Mouse (Mus musculus) spleen, postnatal 36 days (tissue): ENCODE data around the gene Tmbim1.

ENCODE experiments used
- DNase-seq, 2 experiments: peaks; one replicate each; pipeline ENCODE4 v3.0.0; 2022; ENCODE audit warnings: low spot score in 2 of 2, mixed read lengths in 1 of 2

The Tmbim1 gene

DNA sequence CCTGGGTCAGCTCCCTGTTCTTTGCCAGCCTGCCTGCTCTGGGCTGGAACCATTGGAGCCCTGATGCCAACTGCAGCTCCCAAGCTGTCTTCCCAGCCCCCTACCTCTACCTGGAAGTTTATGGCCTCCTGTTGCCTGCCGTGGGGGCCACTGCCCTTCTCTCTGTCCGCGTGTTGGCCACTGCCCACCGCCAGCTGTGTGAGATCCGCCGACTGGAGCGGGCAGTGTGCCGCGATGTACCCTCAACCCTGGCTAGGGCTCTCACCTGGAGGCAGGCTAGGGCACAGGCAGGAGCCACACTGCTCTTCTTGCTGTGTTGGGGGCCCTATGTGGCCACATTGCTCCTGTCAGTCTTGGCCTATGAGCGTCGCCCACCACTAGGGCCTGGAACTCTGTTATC is 26.4 kb downstream of the Tmbim1 start:
- no peak for DNase-seq

DNA sequence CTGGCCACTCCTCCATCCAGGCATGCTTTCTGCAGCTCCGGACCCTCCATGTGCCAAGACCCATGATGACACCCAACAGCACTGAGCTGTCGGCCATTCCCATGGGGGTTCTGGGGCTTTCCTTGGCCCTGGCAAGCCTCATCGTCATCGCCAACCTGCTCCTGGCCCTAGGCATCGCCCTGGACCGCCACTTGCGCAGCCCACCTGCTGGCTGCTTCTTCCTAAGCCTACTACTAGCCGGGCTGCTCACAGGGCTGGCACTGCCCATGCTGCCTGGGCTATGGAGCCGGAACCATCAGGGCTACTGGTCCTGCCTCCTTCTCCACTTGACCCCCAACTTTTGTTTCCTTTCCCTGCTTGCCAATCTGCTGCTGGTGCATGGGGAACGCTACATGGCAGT is 26.9 kb downstream of the Tmbim1 start, which contains the start of gene Gpbar1:
TSS of gene Gpbar1 (plus strand) at position 13 of the 400 bp plus-strand sequence.
- DNase-seq, result no peak

DNA sequence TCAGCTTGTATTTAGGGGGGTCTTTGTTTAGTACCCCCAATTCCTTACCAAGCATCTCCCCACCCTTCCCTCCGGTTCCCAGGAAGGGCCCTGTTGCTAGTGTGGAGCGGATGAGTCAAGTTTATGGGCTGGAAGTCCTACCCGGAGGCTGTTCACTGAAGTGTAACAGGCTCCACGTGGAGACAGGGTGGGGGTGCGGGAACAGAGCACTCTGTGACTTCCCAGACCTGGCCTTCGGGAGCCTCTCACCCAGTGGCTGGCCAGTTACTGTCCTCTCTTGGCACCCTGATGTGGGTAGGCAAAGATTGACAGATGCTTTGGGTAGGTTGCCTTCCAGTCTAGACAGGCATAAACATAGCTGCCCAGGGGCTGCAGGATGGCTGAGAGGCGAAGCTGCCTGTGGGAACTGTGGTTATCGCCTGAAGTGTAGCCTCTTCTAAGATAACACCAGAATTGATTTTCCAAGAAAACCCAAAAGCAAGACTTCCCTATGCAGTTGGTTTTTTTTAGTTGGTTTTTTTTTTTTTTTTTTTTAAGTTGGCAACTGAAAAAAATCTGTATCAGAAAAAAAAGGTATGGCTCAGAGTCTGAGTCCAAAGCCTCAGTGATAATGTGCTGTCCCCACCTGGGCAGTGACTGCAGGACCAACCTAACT is 27.4 kb downstream of the Tmbim1 start:
- no peak for DNase-seq

DNA sequence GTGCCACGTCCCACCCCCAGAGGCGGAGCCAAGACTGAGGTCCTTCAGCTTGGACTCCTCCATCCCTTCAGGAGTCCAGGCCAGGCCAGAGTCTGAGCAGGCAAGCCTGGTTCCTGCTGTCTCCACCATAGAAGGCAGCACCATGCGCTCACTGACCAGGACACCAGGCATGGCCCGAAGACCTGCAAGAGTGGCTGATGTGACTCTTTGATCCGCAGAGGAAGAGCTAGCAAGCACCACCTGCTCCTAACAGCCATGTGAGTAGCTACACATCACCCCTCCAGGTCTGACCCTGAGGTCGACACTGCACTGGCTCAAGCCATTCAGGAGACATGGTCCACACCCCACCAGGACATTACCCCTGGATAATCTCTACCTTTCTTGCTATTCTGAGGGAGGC is 28.4 kb downstream of the Tmbim1 start:
- DNase-seq, result no peak

DNA sequence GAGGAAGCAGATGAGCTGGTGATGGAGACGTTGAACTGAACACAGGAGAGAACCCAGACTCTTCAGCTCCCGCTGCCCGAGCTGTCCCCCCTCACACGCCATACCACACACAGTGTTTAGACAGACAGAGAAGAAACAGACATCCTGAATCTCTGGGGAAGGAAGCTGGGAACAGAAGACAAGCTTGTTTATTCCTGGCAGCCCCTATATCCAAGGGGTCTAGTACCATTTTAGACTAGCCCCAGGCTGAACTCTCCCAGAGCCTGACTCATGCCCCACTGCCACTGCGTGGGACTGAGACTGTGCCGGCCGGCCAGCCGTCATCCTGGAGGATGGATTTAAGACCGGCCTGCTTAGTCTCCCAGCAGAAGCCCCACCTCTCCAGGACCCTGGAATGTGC is 30.4 kb downstream of the Tmbim1 start:
- no peak for DNase-seq

DNA sequence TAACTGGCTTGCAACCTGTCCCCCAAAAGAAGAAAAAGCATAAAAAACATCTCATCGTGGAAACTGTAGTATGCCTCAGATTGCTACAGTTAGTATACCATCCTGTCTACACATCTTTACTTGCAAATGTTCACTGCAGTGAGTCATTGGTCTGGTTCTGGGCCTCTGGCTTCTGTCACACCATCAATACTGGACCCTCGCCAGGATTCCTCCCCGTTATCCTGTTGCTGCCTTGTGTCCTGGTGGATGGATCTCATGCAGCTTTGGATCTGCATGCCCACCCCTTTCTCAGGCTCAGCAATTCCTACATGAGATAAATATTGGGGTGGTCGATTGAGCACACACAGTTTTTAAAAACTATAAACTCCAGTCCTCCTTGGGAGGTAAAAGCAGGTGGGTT is 33.8 kb downstream of the Tmbim1 start:
- DNase-seq, result no peak

DNA sequence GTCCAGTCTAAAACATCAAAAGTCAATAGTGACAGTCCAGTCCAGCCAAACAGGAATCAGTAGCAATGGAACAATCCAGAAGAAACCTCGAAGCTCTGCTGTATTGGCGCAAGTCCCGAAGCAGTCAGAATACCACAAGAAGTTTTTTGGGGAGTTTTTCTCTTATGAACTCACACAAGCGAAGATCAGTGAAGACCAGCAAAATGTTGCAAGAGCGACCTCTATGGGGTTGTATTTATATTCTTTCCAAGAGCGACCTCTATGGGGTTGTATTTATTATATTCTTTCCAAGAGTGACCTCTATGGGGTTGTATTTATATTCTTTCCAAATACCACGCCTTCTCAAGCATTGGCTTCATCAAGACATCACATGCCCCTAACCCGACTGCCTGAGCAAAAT is 36.7 kb downstream of the Tmbim1 start:
- DNase-seq, result no peak

DNA sequence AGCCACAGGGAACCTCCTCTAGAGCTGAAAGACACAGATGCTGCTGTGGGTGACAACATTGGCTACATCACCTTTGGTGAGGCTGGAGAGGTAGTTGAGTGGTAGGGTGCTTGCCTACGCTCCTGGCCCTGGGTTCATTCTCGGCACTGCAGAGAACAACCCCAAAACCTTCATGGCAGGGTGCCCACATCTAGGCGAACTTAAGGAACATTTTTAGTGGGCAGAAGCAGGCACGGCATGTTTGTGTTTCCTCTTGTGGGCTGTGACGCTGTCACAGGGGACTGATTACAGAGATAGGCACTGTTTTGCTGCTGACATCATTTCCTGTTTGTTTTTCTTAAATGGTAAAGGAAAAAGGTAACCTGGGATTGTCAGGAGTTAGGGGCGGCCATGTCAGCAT is 42.9 kb downstream of the Tmbim1 start:
- no peak for DNase-seq

DNA sequence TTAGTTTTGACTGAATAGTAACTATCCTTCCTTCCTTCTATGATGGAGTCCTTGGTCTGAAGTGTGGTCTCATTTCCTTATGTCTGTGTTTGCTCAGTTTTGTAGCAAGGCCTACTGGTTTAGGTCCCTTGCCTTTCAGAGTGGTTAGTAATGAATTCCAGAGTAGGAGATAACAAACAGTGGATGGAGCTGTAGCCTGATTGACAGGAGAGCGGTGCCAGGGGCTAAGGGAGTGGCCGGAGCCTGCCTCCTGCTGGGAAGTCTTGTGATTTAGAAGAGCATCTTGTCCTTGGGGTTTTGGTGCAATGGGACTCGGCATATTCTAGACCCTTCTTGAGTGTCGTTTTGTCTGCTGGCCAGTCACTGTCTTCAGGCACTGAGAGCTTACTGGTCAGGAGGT is 48.6 kb downstream of the Tmbim1 start:
- DNase-seq, result no peak

DNA sequence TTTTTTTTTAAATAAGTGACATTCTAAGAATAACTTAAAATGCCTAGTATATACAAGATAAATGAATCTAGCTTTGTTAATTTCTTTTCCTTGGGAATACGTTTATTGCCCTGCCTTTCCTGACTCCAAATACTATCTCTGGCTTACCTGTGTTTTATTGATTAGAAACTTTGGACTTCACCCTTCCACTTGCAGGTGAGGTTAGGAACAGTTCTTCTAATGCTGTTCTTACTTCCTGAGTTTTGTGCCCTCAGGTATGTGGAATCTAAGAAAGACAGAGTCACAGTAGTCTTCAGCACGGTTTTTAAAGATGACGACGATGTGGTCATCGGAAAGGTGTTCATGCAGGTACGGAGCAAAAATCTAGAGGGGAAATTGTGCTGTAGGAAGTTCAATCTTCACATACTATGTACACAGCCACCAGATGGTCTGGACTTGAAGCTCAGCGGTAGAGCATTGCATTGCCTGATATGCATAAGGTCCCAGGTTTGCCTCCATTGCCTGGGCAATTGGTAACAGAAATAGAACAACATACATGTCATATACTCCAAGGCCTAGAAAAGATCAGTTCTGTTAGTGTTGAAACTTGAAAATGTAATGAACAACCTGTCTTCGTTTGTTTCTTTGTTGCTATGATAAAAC is 49.6 kb downstream of the Tmbim1 start:
- DNase-seq, result no peak

DNA sequence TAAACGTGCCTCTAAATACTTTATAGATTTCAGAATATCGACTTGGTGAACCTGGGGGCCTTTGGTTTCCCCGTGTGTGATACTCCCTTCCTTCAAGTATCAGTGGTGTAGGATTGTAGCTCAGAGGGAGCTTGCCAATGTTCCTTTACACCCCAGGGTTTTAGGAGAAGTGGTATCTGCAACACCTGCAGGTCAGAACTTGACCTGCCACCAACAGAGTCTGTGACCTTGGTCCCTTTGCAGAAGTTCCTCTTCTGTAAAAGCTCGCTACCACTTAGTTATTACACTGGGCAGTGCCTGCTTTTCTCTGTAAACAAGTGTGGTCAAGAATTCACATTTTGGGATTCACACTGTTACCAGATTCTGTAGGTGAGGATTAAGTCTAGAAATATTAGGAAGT is 55.3 kb downstream of the Tmbim1 start:
- no peak for DNase-seq

DNA sequence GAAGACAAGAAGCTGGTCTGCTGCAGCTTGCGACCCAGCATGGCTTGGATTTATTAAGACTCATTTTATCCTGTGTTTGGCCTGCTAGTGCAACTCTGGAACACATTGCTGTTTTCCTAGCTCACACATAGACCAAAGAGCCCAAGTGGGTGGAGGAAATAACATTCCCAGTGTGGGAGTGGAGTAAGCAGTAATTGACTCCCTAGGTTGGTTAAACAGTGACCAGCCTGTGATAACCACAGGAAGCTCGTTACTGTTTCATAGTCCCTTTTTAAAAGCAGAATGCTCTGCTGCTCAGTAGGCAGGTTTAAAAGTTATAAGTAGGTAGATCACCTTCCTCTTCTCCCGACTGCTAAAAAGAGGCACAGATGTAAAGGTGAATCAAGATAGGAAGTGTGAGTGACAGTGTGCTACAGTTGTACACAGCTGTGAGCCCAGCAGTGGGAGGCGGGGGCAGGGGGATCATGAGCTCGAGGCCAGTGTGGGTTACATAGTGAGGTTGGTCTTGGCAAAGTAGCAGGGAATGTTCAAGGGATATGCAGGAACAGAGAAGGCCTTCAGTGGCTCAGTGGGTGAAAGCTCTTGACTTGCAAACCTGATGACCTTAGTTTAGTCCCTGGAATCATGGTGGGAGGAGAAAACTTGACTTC is 56.0 kb downstream of the Tmbim1 start:
- no peak for DNase-seq

DNA sequence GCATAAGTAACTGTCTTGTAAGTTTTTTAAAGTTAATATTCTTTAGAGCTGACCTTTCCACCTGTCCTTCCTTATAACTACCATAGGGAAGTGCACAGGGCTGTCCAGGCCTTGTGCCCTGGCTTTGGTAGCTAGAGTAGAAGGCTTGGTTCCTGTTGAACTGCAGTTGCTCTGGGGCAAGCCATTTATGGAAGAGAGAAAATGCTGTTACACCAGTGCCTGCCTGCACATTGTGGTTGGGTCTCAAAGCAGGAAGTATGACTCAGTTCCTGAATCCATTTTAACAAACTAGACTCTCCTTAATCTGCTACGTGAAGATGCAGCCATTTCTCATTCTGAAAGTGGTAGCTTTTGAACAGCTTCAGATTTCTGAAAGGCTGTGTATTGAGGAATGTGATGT is 56.6 kb downstream of the Tmbim1 start:
- peak; percentile 72 to 76 for DNase-seq

DNA sequence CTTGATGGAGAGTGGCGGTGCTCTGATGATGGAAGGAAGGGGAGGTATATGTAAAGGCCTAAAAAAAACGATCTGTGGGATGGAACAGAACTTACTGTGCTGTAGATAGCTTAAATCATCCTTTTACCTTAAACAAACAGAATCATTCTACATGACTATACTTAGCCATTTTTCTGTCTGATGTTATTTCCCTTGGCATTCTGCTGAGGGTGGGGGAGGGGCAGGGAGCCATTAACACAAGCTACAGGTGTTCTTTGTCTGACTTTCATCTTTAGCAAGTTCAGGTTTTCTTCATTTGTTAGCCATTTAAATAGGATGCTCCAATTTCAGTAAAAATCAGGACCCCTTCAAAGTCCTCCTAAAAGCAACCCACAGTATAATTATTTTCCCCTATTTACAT is 59.9 kb downstream of the Tmbim1 start:
- no peak for DNase-seq

DNA sequence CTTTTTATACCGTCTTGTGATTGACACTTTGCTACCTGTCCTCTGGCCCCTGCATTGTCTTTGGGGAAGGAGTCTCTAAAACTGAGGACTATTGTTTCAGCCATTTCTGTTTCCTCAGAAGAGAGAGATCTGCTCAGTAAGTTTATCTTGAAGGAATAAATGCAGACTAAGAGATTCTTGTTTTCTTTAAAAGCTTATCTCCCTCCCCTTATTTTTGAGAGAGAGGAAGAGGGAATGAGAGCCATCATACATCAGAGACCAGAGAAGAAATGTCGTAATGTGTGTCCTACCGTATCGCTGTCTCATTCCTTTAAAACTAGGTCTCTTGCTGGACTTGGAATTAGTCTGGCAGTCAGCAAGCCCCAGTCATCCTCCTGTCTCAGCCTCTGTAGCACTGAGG is 64.6 kb downstream of the Tmbim1 start:
- DNase-seq, result no peak

DNA sequence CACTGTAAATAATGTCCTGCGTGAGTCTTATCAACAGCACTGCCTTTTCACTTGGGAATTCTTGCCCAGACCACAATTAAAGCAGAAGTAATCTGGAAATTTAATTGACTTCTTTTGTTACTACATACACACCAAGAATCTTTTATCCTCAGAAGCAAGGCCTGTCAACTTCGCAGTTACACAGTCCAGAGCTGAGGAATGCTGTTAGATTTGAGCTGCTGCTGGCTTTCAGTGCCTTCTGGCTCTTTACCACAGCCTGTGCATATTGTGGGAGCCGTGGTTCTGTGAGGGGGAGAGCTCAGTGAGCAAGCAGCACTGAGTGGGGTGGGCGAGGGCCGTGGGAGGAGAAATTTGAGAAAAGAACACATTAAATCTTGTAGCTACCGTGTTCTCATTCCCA is 65.1 kb downstream of the Tmbim1 start:
- DNase-seq, result no peak

DNA sequence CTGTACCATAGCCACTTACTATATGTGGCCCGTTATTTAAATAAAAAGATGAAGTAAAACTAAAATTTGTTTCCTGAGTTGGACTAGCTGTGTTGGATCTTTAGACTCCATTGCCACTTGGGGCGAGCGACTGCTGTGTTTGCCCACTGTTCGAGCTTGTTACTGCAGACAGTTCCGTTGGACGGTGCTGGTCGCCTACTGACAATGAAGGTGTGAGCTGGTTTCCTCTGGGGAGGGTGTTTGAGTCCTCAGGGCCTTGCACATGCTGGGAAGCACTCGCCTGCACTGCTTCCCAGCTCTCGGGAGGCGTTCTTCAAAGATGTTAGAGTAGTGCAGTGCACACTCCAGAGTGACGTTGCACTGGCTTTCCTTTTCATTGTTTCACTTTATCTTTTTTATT is 65.8 kb downstream of the Tmbim1 start:
- peak; percentile 26 to 27 for DNase-seq

DNA sequence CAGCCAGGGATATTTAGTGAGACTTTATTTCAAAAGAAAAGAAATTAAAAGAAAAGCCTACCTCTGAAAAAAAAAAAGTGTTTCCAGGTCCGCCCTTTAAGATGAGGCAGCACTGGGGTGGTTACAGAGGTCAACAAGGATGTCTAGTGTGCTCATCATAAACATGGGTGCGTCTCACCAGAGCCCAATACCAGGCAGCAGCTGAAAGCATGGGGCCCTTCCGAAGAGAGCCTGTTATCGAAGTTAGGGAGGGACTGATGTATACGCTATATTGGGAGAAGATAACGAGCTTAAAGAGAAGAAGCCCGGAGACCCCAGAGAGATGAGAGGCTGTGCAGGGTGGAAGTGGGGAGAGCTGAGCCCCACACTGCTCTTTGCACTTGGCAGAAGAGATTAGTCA is 66.3 kb downstream of the Tmbim1 start:
- DNase-seq, result peak; percentile 4 to 5
